Mouse (Mus musculus): ENCODE data around the gene Ifitm10.
A peak's percentile ranks its signal among the peaks of the same experiment; 100 is the strongest.
"Not testable (repeated sequence)": the region's sequence is repeated elsewhere in the genome, so short reads cannot be mapped to it uniquely, and the experiment has no call there.

Ifitm10 gene

GRCm38 (mm10) chr7:142322641-142323040, 50.9 kb downstream of the Ifitm10 start:
- DNase-seq (ENCODE audit: low read depth, low spot score) = no peak

DNA sequence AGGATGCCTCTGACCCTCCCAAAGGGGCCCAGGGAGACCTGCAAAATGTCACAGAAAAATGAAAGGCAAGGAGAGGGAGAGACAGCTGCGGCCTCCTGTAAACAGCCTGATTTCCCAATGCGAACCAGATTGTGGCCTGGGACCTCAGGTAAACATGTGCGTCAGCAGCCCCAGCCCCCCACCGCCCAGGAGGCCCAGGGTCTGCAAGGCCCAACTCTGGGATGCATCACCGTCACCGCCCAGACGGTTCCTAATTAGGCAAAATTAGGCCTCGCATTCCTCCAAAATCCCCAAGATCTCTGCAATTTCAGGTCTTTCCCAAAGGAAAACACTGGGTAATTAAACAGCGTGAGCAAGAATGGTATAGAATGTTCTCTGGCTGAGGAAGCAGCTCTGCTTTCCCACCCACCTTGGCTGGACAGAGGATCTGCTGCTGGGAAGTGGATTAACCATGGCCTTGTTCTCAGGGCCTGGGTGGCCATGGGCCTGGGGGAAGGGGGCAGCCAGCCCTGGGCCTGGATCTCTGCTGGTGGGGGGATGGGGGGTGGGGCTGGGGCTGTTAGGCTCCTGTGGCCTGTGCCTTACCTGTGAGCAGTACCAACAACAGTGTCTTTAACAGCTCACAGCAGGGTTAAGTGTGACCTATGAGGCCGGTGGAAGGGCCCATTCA, 51.8 kb downstream of the Ifitm10 start:
- not testable (repeated sequence) for DNase-seq (ENCODE audit: low read depth, low spot score)

DNA sequence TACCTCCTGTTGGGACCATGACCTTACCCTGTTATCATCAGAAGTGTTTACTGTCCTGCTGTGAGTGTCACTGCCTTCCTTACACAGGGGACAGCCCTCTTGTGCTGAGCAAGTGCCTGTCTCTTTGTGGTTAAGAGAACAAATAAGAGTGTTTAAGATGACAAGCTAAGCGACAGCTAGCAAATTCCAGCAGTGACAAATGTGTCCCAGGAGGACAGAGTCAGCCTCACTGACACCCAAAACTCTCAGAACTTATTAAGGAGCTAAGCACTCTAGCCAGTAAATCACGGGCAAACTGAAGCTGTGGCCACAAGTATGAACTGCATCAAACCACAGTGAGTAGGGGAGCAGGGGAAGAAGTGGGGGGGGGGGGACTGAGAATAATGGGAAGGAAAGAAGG, 52.6 kb downstream of the Ifitm10 start:
- DNase-seq (ENCODE audit: low read depth, low spot score) = no peak

DNA sequence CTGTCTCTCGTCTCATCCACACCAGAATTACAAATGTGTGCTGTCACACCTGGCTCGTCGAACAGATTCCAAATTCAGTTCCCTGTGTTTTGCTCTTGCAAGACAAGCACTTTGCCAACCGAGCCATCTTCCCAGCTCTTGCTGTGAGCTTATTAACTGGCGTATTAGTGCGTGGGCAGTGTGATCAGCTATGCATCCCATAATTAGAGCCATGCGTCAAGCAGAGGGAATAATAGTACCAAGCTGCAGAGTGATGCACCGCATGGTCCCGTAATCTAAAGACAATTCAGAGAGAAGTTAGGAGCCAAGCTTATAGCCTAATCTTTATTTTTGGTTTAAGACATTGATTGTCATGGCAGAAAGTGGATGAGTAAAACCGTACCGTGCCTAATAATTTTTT, 54.4 kb downstream of the Ifitm10 start:
- DNase-seq (ENCODE audit: low read depth, low spot score) = peak; percentile 80

GRCm38 (mm10) chr7:142317216-142317615, 56.3 kb downstream of the Ifitm10 start:
- DNase-seq (ENCODE audit: low read depth, low spot score) = no peak

- peak; percentile 55 for DNase-seq (ENCODE audit: low read depth, low spot score)
Observed at GRCm38 (mm10) chr7:142316558-142316957, 57.0 kb downstream of the Ifitm10 start.

GRCm38 (mm10) chr7:142314600-142315285, 58.8 kb downstream of the Ifitm10 start:
- no peak for DNase-seq (ENCODE audit: low read depth, low spot score)

GRCm38 (mm10) chr7:142303929-142304328, 69.6 kb downstream of the Ifitm10 start:
- not testable (repeated sequence) for DNase-seq (ENCODE audit: low read depth, low spot score)

DNA sequence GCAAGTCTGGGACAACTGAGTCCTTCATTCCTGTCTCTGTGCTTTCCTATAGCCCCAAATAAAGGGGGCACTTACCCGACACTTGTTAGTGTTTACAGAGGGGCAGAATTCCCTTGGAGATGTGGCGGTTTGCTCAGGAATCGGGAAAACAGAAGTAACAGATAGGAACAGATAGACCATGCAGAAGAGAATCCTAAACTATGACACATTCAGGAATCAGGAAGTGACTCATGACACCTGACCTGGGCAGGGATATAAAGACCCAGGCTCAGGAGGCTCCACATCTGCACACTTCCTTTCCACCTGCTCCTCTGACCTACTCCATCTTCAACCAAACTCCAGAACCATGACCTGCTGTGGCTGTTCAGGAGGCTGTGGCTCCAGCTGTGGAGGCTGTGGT, 70.3 kb downstream of the Ifitm10 start, which contains the start of gene Krtap5-4:
TSS of gene Krtap5-4 (plus strand) at position 301 of the 400 bp plus-strand sequence.
- no peak for DNase-seq (ENCODE audit: low read depth, low spot score)

DNA sequence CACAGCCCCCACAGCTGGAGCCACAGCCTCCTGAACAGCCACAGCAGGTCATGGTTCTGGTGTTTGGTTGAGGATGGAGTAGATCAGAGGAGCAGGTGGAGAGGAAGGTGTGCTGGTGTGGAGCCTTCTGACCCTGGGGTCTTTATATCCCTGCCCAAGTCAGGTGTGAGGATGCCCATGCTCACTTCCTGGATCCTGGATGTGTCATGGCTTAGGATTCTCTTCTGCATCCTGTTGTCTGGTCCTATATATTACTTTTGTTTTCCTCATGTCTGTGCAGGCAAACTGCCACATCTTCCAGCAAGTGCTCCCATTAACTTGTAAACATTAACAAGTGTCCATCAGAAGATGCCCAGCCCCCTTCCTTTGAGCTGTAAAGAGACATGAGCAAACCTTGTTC, 76.5 kb downstream of the Ifitm10 start, which contains the start of gene Krtap5-1:
TSS of gene Krtap5-1 (minus strand) at position 101 of the 400 bp plus-strand sequence.
- not testable (repeated sequence) for DNase-seq (ENCODE audit: low read depth, low spot score)

DNA sequence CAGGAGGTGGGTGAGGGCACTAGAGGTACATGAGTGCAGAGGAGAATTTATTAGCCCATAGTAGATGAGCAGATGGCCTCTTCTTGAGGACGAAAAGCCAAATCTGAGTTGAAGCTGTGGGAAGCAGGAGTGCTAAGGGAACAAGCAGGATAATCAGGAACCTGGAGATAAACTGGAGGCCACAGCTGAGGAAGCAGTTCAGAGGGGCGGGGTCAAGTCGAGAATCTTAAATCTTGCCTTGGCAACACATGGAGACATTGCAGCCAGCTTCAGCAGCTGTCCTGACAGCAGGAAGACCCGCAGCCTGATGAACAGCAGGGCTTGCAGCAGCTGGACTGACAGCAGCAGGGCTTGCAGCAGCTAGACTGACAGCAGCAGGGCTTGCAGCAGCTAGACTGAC, 77.4 kb downstream of the Ifitm10 start:
- DNase-seq (ENCODE audit: low read depth, low spot score) = not testable (repeated sequence)

GRCm38 (mm10) chr7:142295418-142295817, 78.1 kb downstream of the Ifitm10 start:
- no peak for DNase-seq (ENCODE audit: low read depth, low spot score)

DNA sequence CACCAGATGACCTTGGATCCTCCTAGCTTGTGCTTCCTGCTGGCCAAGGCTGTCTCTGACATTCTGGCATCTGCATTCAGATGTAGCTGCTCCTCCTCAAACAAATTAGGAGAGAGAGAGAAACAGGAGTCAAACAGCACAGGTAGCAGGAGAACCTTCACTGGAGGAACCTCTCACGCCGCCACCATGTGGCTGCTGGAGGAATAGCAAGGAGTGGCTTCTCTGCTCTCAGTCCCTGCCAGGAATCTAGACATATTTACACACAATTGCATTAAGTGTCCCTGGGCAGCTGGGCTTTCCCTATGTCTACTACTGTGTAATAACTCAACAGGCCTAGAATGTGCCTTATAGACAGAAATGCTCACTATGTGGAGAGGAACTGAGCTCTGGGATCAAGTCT, 79.7 kb downstream of the Ifitm10 start:
- peak; percentile 42 for DNase-seq (ENCODE audit: low read depth, low spot score)

GRCm38 (mm10) chr7:142285910-142286612, 87.5 kb downstream of the Ifitm10 start:
- DNase-seq (ENCODE audit: low read depth, low spot score) = not testable (repeated sequence)

DNA sequence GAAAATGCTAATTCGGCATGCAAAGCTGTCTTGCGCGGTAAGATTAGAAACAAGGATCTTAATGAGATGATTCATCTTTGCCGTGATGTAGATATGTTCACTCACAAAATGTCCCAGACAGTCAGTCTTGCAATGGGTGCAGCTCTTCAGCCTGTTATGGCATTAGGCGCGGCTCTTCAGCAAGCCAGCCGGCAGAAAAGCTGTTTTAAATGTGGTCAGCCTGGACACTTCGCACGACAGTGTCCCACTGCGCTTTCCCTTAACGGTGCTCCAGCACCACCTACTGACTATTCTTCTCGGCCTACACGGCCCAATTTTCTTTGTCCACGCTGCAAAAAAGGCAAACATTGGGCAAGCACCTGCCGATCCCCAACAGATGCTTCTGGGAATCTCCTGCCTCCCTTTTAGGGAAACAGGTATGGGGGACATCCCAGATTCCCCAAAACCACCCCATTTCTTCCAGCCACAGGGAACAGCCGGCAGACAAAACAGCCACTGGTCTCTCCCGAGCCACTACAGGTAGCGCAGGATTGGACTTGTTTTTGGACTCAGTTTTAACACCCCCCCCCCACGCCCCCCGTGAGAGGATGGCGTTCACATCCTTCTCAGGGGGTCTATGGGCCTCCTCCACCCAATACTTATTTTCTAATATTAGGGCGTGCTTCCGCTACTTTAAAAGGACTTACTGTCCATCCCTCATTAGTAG, 88.3 kb downstream of the Ifitm10 start:
- DNase-seq (ENCODE audit: low read depth, low spot score) = peak; percentile 78

- DNase-seq (ENCODE audit: low read depth, low spot score) = peak; percentile 96
Observed at GRCm38 (mm10) chr7:142284615-142285080, 88.9 kb downstream of the Ifitm10 start.

DNA sequence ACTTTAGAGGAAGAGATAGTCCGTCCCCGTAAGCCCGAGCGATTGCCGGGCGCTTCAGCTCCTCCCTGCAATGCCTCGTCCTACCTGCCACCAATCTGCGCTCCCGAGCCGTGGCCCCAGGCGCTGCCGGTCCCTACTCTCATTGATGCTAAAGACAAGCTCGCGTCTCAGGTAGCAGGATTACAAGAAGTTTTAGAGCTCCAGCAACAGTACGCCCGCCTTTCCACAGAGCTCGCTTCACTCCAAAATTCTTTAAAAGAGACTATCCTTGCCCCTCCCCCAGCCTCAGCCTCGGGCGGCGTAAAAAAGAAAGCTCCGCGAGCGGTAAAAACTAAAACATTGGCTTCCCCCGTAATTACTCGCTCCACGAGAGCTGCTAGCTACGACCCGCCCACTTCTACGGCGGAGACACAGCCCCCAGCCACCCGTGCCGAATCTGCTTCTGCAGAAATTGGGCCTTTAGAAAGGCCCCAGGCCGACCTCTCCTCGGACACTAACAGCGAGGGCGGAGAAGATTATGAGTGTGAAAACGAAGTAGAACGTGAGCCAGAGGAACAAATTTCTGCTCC, 89.4 kb downstream of the Ifitm10 start:
- peak; percentile 58 for DNase-seq (ENCODE audit: low read depth, low spot score)

- DNase-seq (ENCODE audit: low read depth, low spot score) = not testable (repeated sequence)
Observed at GRCm38 (mm10) chr7:142282847-142283246, 90.7 kb downstream of the Ifitm10 start.

- peak; percentile 12 for DNase-seq (ENCODE audit: low read depth, low spot score)
Observed at GRCm38 (mm10) chr7:142279291-142279690, 94.3 kb downstream of the Ifitm10 start.

DNA sequence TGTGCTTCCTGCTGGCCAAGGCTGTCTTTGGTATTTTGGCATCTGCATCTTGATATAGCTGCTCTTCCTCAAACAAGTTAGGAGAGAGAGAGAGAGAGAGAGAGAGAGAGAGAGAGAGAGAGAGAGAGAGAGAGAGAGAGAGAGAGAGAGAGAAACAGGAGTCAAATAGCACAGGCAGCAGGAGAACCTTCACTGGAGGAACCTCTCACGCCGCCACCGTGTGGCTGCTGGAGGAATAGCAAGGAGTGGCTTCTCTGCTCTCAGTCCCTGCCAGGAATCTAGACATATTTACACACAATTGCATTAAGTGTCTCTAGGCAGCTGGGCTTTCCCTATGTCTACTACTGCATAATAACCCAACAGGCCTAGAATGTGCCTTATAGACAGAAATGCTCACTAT, 95.4 kb downstream of the Ifitm10 start:
- DNase-seq (ENCODE audit: low read depth, low spot score) = peak; percentile 75

All from brain, adult 2 months (tissue).